Mouse (Mus musculus): ENCODE data around the gene Nde1.

- no peak for TF ChIP-seq POLR2A (IDR thresholded peaks at IDR 0.05; ENCODE audit: control insufficient read depth, low read depth, low read length)
- no peak for TF ChIP-seq CTCF (IDR thresholded peaks at IDR 0.05; ENCODE audit: control insufficient read depth, insufficient read depth, insufficient replicate concordance, low read depth, low read length)
Observed at GRCm38 (mm10) chr16:14183856-14184255, 20.8 kb downstream of the Nde1 start.
